Mouse (Mus musculus): ENCODE results near the gene Kcnk2.

Gene Kcnk2

GRCm38 (mm10) chr1:189217751-189218564, 184.1 kb downstream of the Kcnk2 start:
- DNase-seq (ENCODE audit: low spot score in 2 of 2) = no peak

- DNase-seq (ENCODE audit: low spot score in 2 of 2) = no peak
These were observed 186.9 kb downstream of the Kcnk2 start for GRCm38 (mm10) chr1:189215131-189215530.

GRCm38 (mm10) chr1:189214477-189214876, 187.6 kb downstream of the Kcnk2 start:
- no peak for DNase-seq (ENCODE audit: low spot score in 2 of 2)

GRCm38 (mm10) chr1:189209715-189210108, 192.4 kb downstream of the Kcnk2 start:
- no peak for DNase-seq (ENCODE audit: low spot score in 2 of 2)

- no peak for DNase-seq (ENCODE audit: low spot score in 2 of 2)
These were observed 192.9 kb downstream of the Kcnk2 start for GRCm38 (mm10) chr1:189209029-189209714.

- DNase-seq (ENCODE audit: low spot score in 2 of 2) = no peak
These were observed 193.5 kb downstream of the Kcnk2 start for GRCm38 (mm10) chr1:189208605-189209004.

- DNase-seq (ENCODE audit: low spot score in 2 of 2) = no peak
These were observed 206.3 kb downstream of the Kcnk2 start for GRCm38 (mm10) chr1:189195758-189196157.

GRCm38 (mm10) chr1:189187737-189188390, 214.2 kb downstream of the Kcnk2 start:
- no peak for DNase-seq (ENCODE audit: low spot score in 2 of 2)

GRCm38 (mm10) chr1:189185206-189185750, 216.8 kb downstream of the Kcnk2 start:
- no peak for DNase-seq (ENCODE audit: low spot score in 2 of 2)

GRCm38 (mm10) chr1:189177746-189178145, 224.3 kb downstream of the Kcnk2 start:
- DNase-seq (ENCODE audit: low spot score in 2 of 2) = no peak

GRCm38 (mm10) chr1:189173479-189173878, 228.6 kb downstream of the Kcnk2 start:
- DNase-seq (ENCODE audit: low spot score in 2 of 2) = no peak

- no peak for DNase-seq (ENCODE audit: low spot score in 2 of 2)
These were observed 230.9 kb downstream of the Kcnk2 start for GRCm38 (mm10) chr1:189171138-189171537.

- DNase-seq (ENCODE audit: low spot score in 2 of 2) = no peak
These were observed 236.3 kb downstream of the Kcnk2 start for GRCm38 (mm10) chr1:189165756-189166155.

- no peak for DNase-seq (ENCODE audit: low spot score in 2 of 2)
These were observed 236.9 kb downstream of the Kcnk2 start for GRCm38 (mm10) chr1:189165141-189165540.

- DNase-seq (ENCODE audit: low spot score in 2 of 2) = no peak
These were observed 237.4 kb downstream of the Kcnk2 start for GRCm38 (mm10) chr1:189164721-189165120.

GRCm38 (mm10) chr1:189164241-189164640, 237.8 kb downstream of the Kcnk2 start:
- DNase-seq (ENCODE audit: low spot score in 2 of 2) = no peak
